Mouse (Mus musculus) limb, embryonic 12.5 days (tissue): ENCODE measurements around the gene Actr1a. TPM values are rescaled to one million over a fixed set of nuclear protein-coding genes. Genes with fewer than 3 reads are reported as not detected.

ENCODE experiments used
- ATAC-seq: fragments of 200-750 bp; cut with Nextera tagmentation; 2 replicates; pipeline ENCODE4 v1.8.0; 2017; ENCODE audit warnings: low read depth, moderate TSS enrichment; ENCODE audit not compliant: insufficient number of reproducible peaks, insufficient read depth, low FRiP score, low TSS enrichment
- H3K27ac ChIP-seq: fragments of 300-500 bp; sonication (generic); 2 replicates; pipeline ENCODE4 v1.5.1; 2016; ENCODE audit warnings: mild to moderate bottlenecking, moderate library complexity
- H3K27me3 ChIP-seq: fragments of 300-500 bp; sonication (generic); 2 replicates; pipeline ENCODE4 v1.6.1; 2016; ENCODE audit warnings: mild to moderate bottlenecking, moderate library complexity
- H3K36me3 ChIP-seq: fragments of 300-500 bp; sonication (generic); 2 replicates; pipeline ENCODE4 v1.6.1; 2016; ENCODE audit warnings: mild to moderate bottlenecking, moderate library complexity
- H3K4me1 ChIP-seq: fragments of 300-500 bp; sonication (generic); replicated peaks from 2 replicates; pipeline ENCODE4 v1.6.1; 2016
- H3K4me2 ChIP-seq: fragments of 300-500 bp; sonication (generic); 2 replicates; pipeline ENCODE4 v1.6.1; 2016; ENCODE audit warnings: mild to moderate bottlenecking, moderate library complexity
- H3K4me3 ChIP-seq: fragments of 300-500 bp; sonication (generic); replicated peaks from 2 replicates; pipeline ENCODE4 v1.5.1; 2016; ENCODE audit warnings: mild to moderate bottlenecking
- H3K9ac ChIP-seq: fragments of 300-500 bp; sonication (generic); replicated peaks from 2 replicates; pipeline ENCODE4 v1.6.1; 2016; ENCODE audit warnings: mild to moderate bottlenecking, moderate library complexity
- H3K9me3 ChIP-seq: fragments of 300-500 bp; sonication (generic); 2 replicates; pipeline ENCODE4 v1.6.1; 2016; ENCODE audit warnings: mild to moderate bottlenecking, moderate library complexity
- WGBS: fragments of 180-500 bp; shearing (Covaris S2); methylation state at CpG from one replicate; pipeline ENCODE4 v1.1.7; 2016; 5-methylcytosine and 5-hydroxymethylcytosine counted together
- polyA plus RNA-seq: library from polyadenylated mRNA; unstranded; fragments of >200 nt; fragmentation: Nextera tagmentation; extraction: Ambion mirVana; gene quantifications from 2 replicates; pipeline ENCODE4 v1.2.1, GENCODE M21; 2016

Gene Actr1a
- polyA plus RNA-seq: 145 and 147 TPM in 2 replicates

- peak; percentile 93 for ATAC-seq
- Histone ChIP-seq H3K9ac (peak within 1 kb of the TSS; percentile 74), H3K4me1 (peaks cover 49% of the 10 kb centered on the region), H3K27ac (peak within 1 kb of the TSS; percentile 62), H3K36me3 (0 out of 2 replicates have a peak, but pooled peaks cover 3% of the 10 kb centered on the region), H3K4me2 (peak within 1 kb of the TSS; percentile 96), H3K9me3 (no peaks in the 10 kb centered on the region), H3K4me3 (peak within 1 kb of the TSS; percentile 81), H3K27me3 (no peaks in the 10 kb centered on the region)
- under 1% methylated on average over 51 of the region's 51 CpGs for WGBS
These were observed at the start of gene Actr1a for GRCm38 (mm10) chr19:46395109-46396009. Actr1a (minus strand) TSS chr19:46395748.

GRCm38 (mm10) chr19:46444209-46444608 is 48.7 kb upstream of the Actr1a start:
- Histone ChIP-seq H3K27me3 (no peaks in the 10 kb centered on the region), H3K4me1 (peaks cover 53% of the 10 kb centered on the region), H3K4me2 (no peak overlapping the region), H3K4me3 (no peak overlapping the region), H3K9me3 (no peaks in the 10 kb centered on the region), H3K27ac (peak overlapping the region; percentile 81; the same call in 1 of the 2 replicates), H3K9ac (no peak overlapping the region), H3K36me3 (0 out of 2 replicates have a peak, but pooled peaks cover 4% of the 10 kb centered on the region)
- 5% methylated on average over 6 of the region's 6 CpGs for WGBS
- ATAC-seq: peak; percentile 56; the same call in 1 of the 2 replicates

GRCm38 (mm10) chr19:46443509-46443908 is 48.0 kb upstream of the Actr1a start:
- WGBS: 18% methylated on average over 6 of the region's 6 CpGs
- H3K4me3 ChIP-seq: no peak overlapping the region
- 0 out of 2 replicates have a peak, but pooled peaks cover 4% of the 10 kb centered on the region for H3K36me3 ChIP-seq
- H3K4me2 ChIP-seq: peak overlapping the region; percentile 5; the same call in 1 of the 2 replicates
- no peak for ATAC-seq
- peak overlapping the region; percentile 81 for H3K27ac ChIP-seq
- peaks cover 48% of the 10 kb centered on the region for H3K4me1 ChIP-seq
- H3K9ac ChIP-seq: no peak overlapping the region
- no peaks in the 10 kb centered on the region for H3K27me3 ChIP-seq
- no peaks in the 10 kb centered on the region for H3K9me3 ChIP-seq

- H3K9ac ChIP-seq: no peak overlapping the region
- H3K4me1 ChIP-seq: peaks cover 24% of the 10 kb centered on the region
- no peak overlapping the region for H3K4me3 ChIP-seq
- no peaks in the 10 kb centered on the region for H3K27me3 ChIP-seq
- peaks cover 5% of the 10 kb centered on the region; the same call in 1 of the 2 replicates for H3K9me3 ChIP-seq
- no peak overlapping the region for H3K27ac ChIP-seq
- H3K4me2 ChIP-seq: no peak overlapping the region
- 7% methylated on average over 7 of the region's 7 CpGs for WGBS
- ATAC-seq: no peak
- H3K36me3 ChIP-seq: peaks cover 16% of the 10 kb centered on the region
These were observed 39.9 kb upstream of the Actr1a start for GRCm38 (mm10) chr19:46435492-46435891.

- no peaks in the 10 kb centered on the region for H3K27me3 ChIP-seq
- peak overlapping the region; percentile 23; the same call in 1 of the 2 replicates for H3K27ac ChIP-seq
- no peak overlapping the region for H3K4me2 ChIP-seq
- H3K4me1 ChIP-seq: peaks cover 22% of the 10 kb centered on the region
- ATAC-seq: no peak
- H3K4me3 ChIP-seq: no peak overlapping the region
- WGBS: 72% methylated on average over 9 of the region's 9 CpGs
- H3K9me3 ChIP-seq: peaks cover 5% of the 10 kb centered on the region; the same call in 1 of the 2 replicates
- 0 out of 2 replicates have a peak overlapping the region, but pooled peaks have one; percentile 8 for H3K9ac ChIP-seq
- peaks cover 16% of the 10 kb centered on the region for H3K36me3 ChIP-seq
These were observed 39.0 kb upstream of the Actr1a start for GRCm38 (mm10) chr19:46434591-46434990.

- H3K4me1 ChIP-seq: peaks cover 21% of the 10 kb centered on the region
- peaks cover 5% of the 10 kb centered on the region; the same call in 1 of the 2 replicates for H3K9me3 ChIP-seq
- no peak for ATAC-seq
- H3K4me2 ChIP-seq: no peak overlapping the region
- H3K27me3 ChIP-seq: no peaks in the 10 kb centered on the region
- WGBS: 62% methylated on average over 9 of the region's 9 CpGs
- peak overlapping the region; percentile 23; the same call in 1 of the 2 replicates for H3K27ac ChIP-seq
- H3K4me3 ChIP-seq: no peak overlapping the region
- H3K36me3 ChIP-seq: peaks cover 16% of the 10 kb centered on the region
- H3K9ac ChIP-seq: 0 out of 2 replicates have a peak overlapping the region, but pooled peaks have one; percentile 8
These were observed 38.6 kb upstream of the Actr1a start for GRCm38 (mm10) chr19:46434148-46434547.

GRCm38 (mm10) chr19:46433712-46434111 is 38.2 kb upstream of the Actr1a start:
- Histone ChIP-seq H3K9me3 (peaks cover 8% of the 10 kb centered on the region; the same call in 1 of the 2 replicates), H3K36me3 (peaks cover 16% of the 10 kb centered on the region), H3K27ac (peak overlapping the region; percentile 18), H3K4me3 (no peak overlapping the region), H3K27me3 (no peaks in the 10 kb centered on the region), H3K9ac (no peak overlapping the region), H3K4me1 (peaks cover 21% of the 10 kb centered on the region), H3K4me2 (no peak overlapping the region)
- 60% methylated on average over 7 of the region's 7 CpGs for WGBS
- ATAC-seq: no peak

GRCm38 (mm10) chr19:46429250-46429649 is 33.7 kb upstream of the Actr1a start:
- peaks cover 8% of the 10 kb centered on the region; the same call in 1 of the 2 replicates for H3K9me3 ChIP-seq
- no peak overlapping the region for H3K9ac ChIP-seq
- H3K36me3 ChIP-seq: peaks cover 49% of the 10 kb centered on the region
- no peak overlapping the region for H3K27ac ChIP-seq
- H3K4me3 ChIP-seq: no peak overlapping the region
- no peak for ATAC-seq
- no peak overlapping the region for H3K4me2 ChIP-seq
- no peaks in the 10 kb centered on the region for H3K27me3 ChIP-seq
- H3K4me1 ChIP-seq: peaks cover 9% of the 10 kb centered on the region; the same call in 1 of the 2 replicates

GRCm38 (mm10) chr19:46426488-46426887 is 30.9 kb upstream of the Actr1a start:
- H3K9ac ChIP-seq: no peak overlapping the region
- 88% methylated on average over 12 of the region's 12 CpGs for WGBS
- peaks cover 38% of the 10 kb centered on the region for H3K36me3 ChIP-seq
- no peak overlapping the region for H3K27ac ChIP-seq
- H3K4me2 ChIP-seq: no peak overlapping the region
- no peaks in the 10 kb centered on the region for H3K27me3 ChIP-seq
- H3K4me3 ChIP-seq: no peak overlapping the region
- ATAC-seq: no peak
- H3K4me1 ChIP-seq: peaks cover 24% of the 10 kb centered on the region
- peaks cover 4% of the 10 kb centered on the region; the same call in 1 of the 2 replicates for H3K9me3 ChIP-seq

- Histone ChIP-seq H3K4me1 (peaks cover 31% of the 10 kb centered on the region), H3K36me3 (peaks cover 33% of the 10 kb centered on the region), H3K9ac (no peak overlapping the region), H3K9me3 (peaks cover 3% of the 10 kb centered on the region; the same call in 1 of the 2 replicates), H3K27ac (no peak overlapping the region), H3K4me2 (no peak overlapping the region), H3K27me3 (no peaks in the 10 kb centered on the region), H3K4me3 (no peak overlapping the region)
- 90% methylated on average over 8 of the region's 8 CpGs for WGBS
- no peak for ATAC-seq
These were observed 29.7 kb upstream of the Actr1a start for GRCm38 (mm10) chr19:46425266-46425665.
